Mouse (Mus musculus) ovary, adult 10 weeks (tissue): ENCODE measurements around the gene Lce1g. TPM values are rescaled to one million over a fixed set of nuclear protein-coding genes. Genes with fewer than 3 reads are reported as not detected.

Experiments used
- polyA plus RNA-seq: library from polyadenylated mRNA; stranded (reverse); fragments of 350-450 nt; fragmentation: Illumina TruSeq; extraction: RNeasy Lipid Tissue Mini Kit (QIAGEN cat#74804); gene quantifications from one replicate; pipeline ENCODE4 v1.2.3, GENCODE M21; 2014

Lce1g gene
- not detected for polyA plus RNA-seq

DNA sequence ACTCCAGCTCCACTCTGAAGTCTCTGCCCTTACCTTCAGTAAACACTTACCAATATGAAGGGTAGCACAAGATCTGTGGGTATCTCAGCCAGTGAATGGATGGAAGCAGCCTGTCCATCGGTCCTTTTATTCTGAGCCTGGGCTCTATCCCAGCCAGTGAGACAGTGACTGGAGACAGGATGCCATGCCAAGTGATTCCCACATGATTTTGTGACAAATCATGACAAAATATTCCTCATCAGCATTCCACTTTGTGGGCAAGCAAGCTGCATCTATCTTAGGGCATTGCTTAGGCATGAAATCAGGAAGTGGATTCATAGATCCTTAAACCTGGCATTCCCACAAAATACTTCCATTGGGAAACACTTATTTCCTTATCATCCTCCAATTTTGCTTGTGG, at the start of gene Lce1g:
Lce1g (minus strand) TSS at position 101 of the 400 bp plus-strand sequence.

DNA sequence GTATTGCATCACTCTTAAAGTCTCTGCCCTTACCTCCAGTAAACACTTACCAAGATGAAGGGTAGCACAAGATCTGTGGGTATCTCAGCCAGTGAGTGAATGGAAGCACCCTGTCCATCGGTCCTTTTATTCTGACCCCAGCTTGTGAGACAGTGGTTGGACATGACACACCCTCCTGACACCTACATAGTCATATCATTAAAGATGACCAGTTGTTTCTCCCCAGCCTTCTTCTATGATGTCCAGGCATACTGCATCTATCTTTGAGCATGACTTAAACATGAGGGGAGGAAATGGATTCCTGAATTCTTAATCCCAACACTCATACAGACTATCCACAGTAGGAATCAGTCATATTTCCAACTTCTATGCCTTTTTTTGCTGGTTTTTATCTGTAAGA, 38.3 kb upstream of the Lce1g start, which contains the start of gene Lce1j:
Lce1j (minus strand) TSS at position 101 of the 400 bp plus-strand sequence.

DNA sequence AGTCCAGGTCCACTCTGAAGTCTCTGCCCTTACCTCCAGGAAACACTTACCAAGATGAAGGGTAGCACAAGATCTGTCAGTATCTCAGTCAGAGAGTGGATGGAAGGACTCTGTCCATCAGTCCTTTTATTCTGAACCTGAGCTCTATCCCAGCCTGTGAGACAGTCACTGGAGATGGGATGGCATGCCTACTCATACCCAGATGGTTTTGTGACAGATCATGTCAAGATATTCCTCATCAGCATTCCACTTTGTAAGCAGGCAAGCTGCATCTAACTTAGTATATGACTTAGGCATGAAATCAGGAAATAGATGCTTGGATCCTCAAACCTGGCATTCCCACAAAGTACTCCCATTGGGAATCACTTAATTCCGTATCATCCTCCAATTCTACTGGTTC, 26.7 kb upstream of the Lce1g start, which contains the start of gene Lce1i:
Lce1i (minus strand) TSS at position 101 of the 400 bp plus-strand sequence.

DNA sequence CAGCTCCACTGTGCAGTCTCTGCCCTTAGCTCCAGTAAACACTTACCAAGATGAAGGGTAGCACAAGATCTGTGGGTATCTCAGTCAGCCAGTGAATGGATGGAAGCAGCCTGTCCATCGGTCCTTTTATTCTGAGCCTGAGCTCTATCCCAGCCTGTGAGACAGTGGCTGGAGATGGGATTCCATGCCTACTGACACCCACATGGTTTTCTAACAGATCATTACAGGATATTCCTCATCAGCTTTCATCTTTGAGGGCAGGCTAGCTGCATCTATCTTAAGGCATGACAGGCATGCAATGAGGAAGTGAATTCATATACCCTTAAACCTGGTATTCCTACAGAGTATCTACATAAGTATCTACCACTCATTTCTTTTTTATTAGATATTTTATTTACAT, 12.8 kb upstream of the Lce1g start, which contains the start of gene Lce1h:
Lce1h (minus strand) TSS at position 101 of the 400 bp plus-strand sequence.

DNA sequence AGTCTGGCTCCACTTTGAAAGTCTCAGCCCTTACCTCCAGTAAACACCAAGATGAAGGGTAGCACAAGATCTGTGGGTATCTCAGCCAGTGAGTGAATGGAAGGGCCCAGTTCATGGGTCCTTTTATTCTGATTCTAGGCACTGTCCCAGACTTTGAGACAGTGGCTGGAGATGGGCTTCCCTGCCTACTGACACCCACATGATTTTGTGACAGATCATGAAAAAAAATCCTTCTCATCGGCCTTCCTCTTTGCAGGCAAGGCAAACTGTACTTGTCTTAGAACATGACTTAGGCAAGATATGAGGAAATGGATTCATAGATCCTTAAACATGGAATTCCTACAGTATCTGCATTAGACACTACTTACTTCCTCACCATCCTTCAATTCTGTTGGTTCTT, 13.1 kb downstream of the Lce1g start, which contains the start of gene Gm38119:
Gm38119 (minus strand) TSS at position 101 of the 400 bp plus-strand sequence.

DNA sequence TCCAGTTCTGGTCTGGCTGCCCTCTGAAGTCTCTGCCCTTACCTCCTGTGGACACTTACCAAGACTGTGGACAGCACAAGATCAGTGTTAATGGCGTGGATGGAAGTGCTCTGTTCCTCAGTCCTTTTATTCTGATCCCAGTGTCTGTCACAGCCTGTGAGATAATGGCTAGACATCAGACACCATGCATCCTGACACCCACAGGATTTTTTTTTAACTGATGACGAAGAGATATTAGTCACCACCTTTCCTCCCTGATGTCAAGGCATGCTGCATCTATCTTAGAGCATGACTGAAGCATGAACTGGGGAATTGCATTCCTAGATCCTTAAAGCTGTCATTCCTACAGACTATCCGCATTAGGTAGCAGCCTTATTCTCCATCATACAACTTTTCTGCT, 31.9 kb downstream of the Lce1g start, which contains the start of gene Lce1f:
Lce1f (minus strand) TSS at position 101 of the 400 bp plus-strand sequence.

DNA sequence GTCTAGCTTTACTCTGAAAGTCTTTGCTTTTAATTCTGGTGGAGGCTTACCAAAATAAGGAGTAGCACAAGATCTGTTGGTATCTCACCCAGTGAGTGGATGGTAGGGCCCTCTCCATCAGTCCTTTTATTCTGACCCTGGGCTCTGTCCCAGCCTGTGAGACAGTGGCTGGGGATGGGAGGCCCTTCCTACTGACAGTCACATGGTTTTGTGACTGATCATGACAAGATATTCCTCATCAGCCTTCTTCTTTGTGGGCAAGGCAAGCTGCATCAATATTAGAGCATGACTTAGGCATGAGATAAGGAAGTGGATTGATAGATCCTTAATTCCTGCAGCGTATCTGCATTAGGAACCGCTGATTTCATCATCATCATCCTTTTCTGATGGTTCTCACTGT, 43.2 kb downstream of the Lce1g start, which contains the start of gene Lce1e:
Lce1e (minus strand) TSS at position 101 of the 400 bp plus-strand sequence.

Other genes starting within 250 kb of the Lce1g start
- not detected for gene 2310046K23Rik, start 217.8 kb downstream of the Lce1g start, polyA plus RNA-seq
- gene Ivl, start 178.6 kb downstream of the Lce1g start, polyA plus RNA-seq, result not detected
- not detected for gene Smcp, start 163.3 kb downstream of the Lce1g start, polyA plus RNA-seq
- gene 2210017I01Rik, start 144.8 kb downstream of the Lce1g start, polyA plus RNA-seq, result not detected
- not detected for gene Lce6a, start 130.7 kb downstream of the Lce1g start, polyA plus RNA-seq
- gene Lce1a1, start 104.0 kb downstream of the Lce1g start, polyA plus RNA-seq, result not detected
- not detected for gene Lce1b, start 95.4 kb downstream of the Lce1g start, polyA plus RNA-seq
- gene Lce1a2, start 82.0 kb downstream of the Lce1g start, polyA plus RNA-seq, result not detected
- gene Lce1c, start 73.1 kb downstream of the Lce1g start, polyA plus RNA-seq, result not detected
- not detected for gene Lce1d, start 65.1 kb downstream of the Lce1g start, polyA plus RNA-seq
- gene Lce1e, start 43.3 kb downstream of the Lce1g start, polyA plus RNA-seq, result not detected
- not detected for gene Lce1f, start 32.0 kb downstream of the Lce1g start, polyA plus RNA-seq
- gene Gm38119, start 13.2 kb downstream of the Lce1g start, polyA plus RNA-seq, result not detected
- gene Lce1h, start 12.7 kb upstream of the Lce1g start, polyA plus RNA-seq, result not detected
- gene Lce1i, start 26.6 kb upstream of the Lce1g start, polyA plus RNA-seq, result not detected
- not detected for gene Lce1j, start 38.2 kb upstream of the Lce1g start, polyA plus RNA-seq
- gene Lce1k, start 55.6 kb upstream of the Lce1g start, polyA plus RNA-seq, result not detected
- not detected for gene Kprp, start 74.9 kb upstream of the Lce1g start, polyA plus RNA-seq
- not detected for gene Lce1l, start 98.9 kb upstream of the Lce1g start, polyA plus RNA-seq
- gene 2310050C09Rik, start 117.9 kb upstream of the Lce1g start, polyA plus RNA-seq, result not detected
- not detected for gene Lce3a, start 173.9 kb upstream of the Lce1g start, polyA plus RNA-seq
- not detected for gene Lce3b, start 180.6 kb upstream of the Lce1g start, polyA plus RNA-seq
- not detected for gene Lce3c, start 192.1 kb upstream of the Lce1g start, polyA plus RNA-seq
- not detected for gene Lce3d, start 205.1 kb upstream of the Lce1g start, polyA plus RNA-seq
- not detected for gene Lce3e, start 214.7 kb upstream of the Lce1g start, polyA plus RNA-seq
- gene Lce3f, start 239.9 kb upstream of the Lce1g start, polyA plus RNA-seq, result not detected